Mouse (Mus musculus) heart, postnatal 0 days (tissue): ENCODE results near the gene Obox5. TPM values are rescaled to one million over a fixed set of nuclear protein-coding genes. Genes with fewer than 3 reads are reported as not detected.
"Not testable (repeated sequence)": the region's sequence is repeated elsewhere in the genome, so short reads cannot be mapped to it uniquely, and the experiment has no call there.

Experiments
- ATAC-seq: fragments of 200-750 bp; cut with Nextera tagmentation; 2 replicates; pipeline ENCODE4 v1.8.0; 2017; ENCODE audit warnings: low read depth, moderate number of reproducible peaks, moderate library complexity; ENCODE audit not compliant: insufficient read depth
- DNase-seq: peaks from one replicate; pipeline ENCODE4 v3.0.0-alpha.2; 2016; ENCODE audit warnings: low spot score
- H3K27ac ChIP-seq: fragments of 300-500 bp; sonication (generic); 2 replicates; pipeline ENCODE4 v1.5.1; 2014; ENCODE audit warnings: low read depth, mild to moderate bottlenecking
- H3K27me3 ChIP-seq: fragments of 300-500 bp; sonication (generic); 2 replicates; pipeline ENCODE4 v1.6.1; 2014; ENCODE audit warnings: low read length, mixed read lengths; ENCODE audit not compliant: control insufficient read depth, insufficient read depth
- H3K36me3 ChIP-seq: fragments of 300-500 bp; sonication (generic); replicated peaks from 2 replicates; pipeline ENCODE4 v1.6.1; 2014; ENCODE audit warnings: low read length, mixed read lengths; ENCODE audit not compliant: control insufficient read depth, insufficient read depth
- H3K4me1 ChIP-seq: fragments of 300-500 bp; sonication (generic); 2 replicates; pipeline ENCODE4 v1.6.1; 2014; ENCODE audit warnings: antibody characterized with exemption; ENCODE audit not compliant: control insufficient read depth, insufficient read depth
- H3K4me2 ChIP-seq: fragments of 300-500 bp; sonication (generic); 2 replicates; pipeline ENCODE4 v1.6.1; 2014; ENCODE audit warnings: low read depth, mild to moderate bottlenecking, low read length, moderate library complexity
- H3K4me3 ChIP-seq: fragments of 300-500 bp; sonication (generic); 2 replicates; pipeline ENCODE4 v1.5.1; 2014; ENCODE audit warnings: low read depth, low read length
- H3K9ac ChIP-seq: fragments of 300-500 bp; sonication (generic); replicated peaks from 2 replicates; pipeline ENCODE4 v1.6.1; 2014; ENCODE audit warnings: low read depth, low read length, mixed read lengths
- H3K9me3 ChIP-seq: fragments of 300-500 bp; sonication (generic); replicated peaks from 2 replicates; pipeline ENCODE4 v1.6.1; 2016; ENCODE audit warnings: low read length; ENCODE audit not compliant: control insufficient read depth
- WGBS: fragments of 180-500 bp; shearing (Covaris S2); extraction: QIAGEN DNeasy Blood & Tissue Kit; methylation state at CpG from one replicate; pipeline ENCODE4 v1.1.7; 2014; 5-methylcytosine and 5-hydroxymethylcytosine counted together
- polyA plus RNA-seq: library from polyadenylated mRNA; unstranded; fragments of >200 nt; fragmentation: Nextera tagmentation; extraction: Ambion mirVana; gene quantifications from 2 replicates; pipeline ENCODE4 v1.2.1, GENCODE M21; 2015
- total RNA-seq: library from RNA; depleted of rRNA; stranded (reverse); fragments of >200 nt; gene quantifications from 2 replicates; pipeline ENCODE4 v1.2.3, GENCODE M21; 2014; ENCODE audit warnings: low replicate concordance; rRNA removed

The Obox5 gene
- total RNA-seq, result not detected in 2 replicates
- polyA plus RNA-seq, result not detected in 2 replicates

GRCm38 (mm10) chr7:15749831-15750230 is at the start of gene Obox5:
Obox5 (plus strand) TSS chr7:15750131.
- not testable (repeated sequence) for DNase-seq, ATAC-seq
- WGBS, result 57% methylated on average over 2 of the region's 2 CpGs

DNA sequence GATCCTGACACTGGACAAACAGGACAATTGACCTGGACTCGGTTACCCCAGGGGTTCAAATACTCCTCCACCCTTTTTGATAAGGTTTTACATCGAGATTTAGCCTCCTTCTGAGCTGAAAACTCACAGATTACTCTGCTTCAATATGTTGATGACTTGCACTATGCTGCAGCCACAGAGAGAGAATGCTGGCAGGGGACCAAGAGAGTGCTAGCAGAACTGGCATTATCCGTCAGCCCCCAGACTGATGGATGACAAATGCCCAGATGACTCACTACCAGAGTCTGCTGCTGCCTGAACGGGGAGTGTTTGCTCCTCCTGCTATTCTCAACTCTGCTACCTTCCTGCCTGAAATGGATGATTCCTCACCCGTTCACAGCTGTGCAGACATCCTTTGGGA is 635 bp upstream of the Obox5 start:
- H3K4me2 ChIP-seq, ATAC-seq: not testable (repeated sequence)
- WGBS, result 54% methylated on average over 5 of the region's 5 CpGs

More at GRCm38 (mm10) chr7:15749831-15750230, at the start of gene Obox5:
- not testable (repeated sequence) for H3K4me3 ChIP-seq, H3K9ac ChIP-seq, H3K4me1 ChIP-seq, H3K27ac ChIP-seq, H3K36me3 ChIP-seq, H3K27me3 ChIP-seq, H3K4me2 ChIP-seq, H3K9me3 ChIP-seq

More for the DNA sequence above, 635 bp upstream of the Obox5 start:
- H3K36me3 ChIP-seq, H3K27me3 ChIP-seq, H3K27ac ChIP-seq, H3K9ac ChIP-seq, H3K4me1 ChIP-seq, H3K9me3 ChIP-seq, H3K4me3 ChIP-seq, DNase-seq: not testable (repeated sequence)

Other genes starting within 250 kb of the Obox5 start
- gene Obox3, start 110.2 kb upstream of the Obox5 start, total RNA-seq, result not detected in 2 replicates
- gene Obox3, start 110.2 kb upstream of the Obox5 start, polyA plus RNA-seq, result not detected in 2 replicates
- gene Obox6, start 89.5 kb downstream of the Obox5 start, total RNA-seq, result not detected in 2 replicates
- not detected in 2 replicates for gene Obox6, start 89.5 kb downstream of the Obox5 start, polyA plus RNA-seq
- not detected in 2 replicates for gene Crx, start 129.8 kb downstream of the Obox5 start, total RNA-seq
- not detected in 2 replicates for gene Crx, start 129.8 kb downstream of the Obox5 start, polyA plus RNA-seq
- not detected in 2 replicates for gene Crxos, start 132.5 kb downstream of the Obox5 start, total RNA-seq
- gene Crxos, start 132.5 kb downstream of the Obox5 start, polyA plus RNA-seq, result not detected in 2 replicates
- 292 and 404 TPM in 2 replicates for gene Selenow, start 172.3 kb downstream of the Obox5 start, total RNA-seq
- 632 and 642 TPM in 2 replicates for gene Selenow, start 172.3 kb downstream of the Obox5 start, polyA plus RNA-seq
- gene Nop53, start 195.9 kb downstream of the Obox5 start, total RNA-seq, result 81.6 and 102 TPM in 2 replicates
- gene Nop53, start 195.9 kb downstream of the Obox5 start, polyA plus RNA-seq, result 120 and 128 TPM in 2 replicates
- 66.7 and 80.0 TPM in 2 replicates for gene Ehd2, start 217.4 kb downstream of the Obox5 start, total RNA-seq
- 47.5 and 48.7 TPM in 2 replicates for gene Ehd2, start 217.4 kb downstream of the Obox5 start, polyA plus RNA-seq